Mouse (Mus musculus) neural tube, embryonic 11.5 days (tissue): ENCODE measurements around the gene Rab3a. TPM values are rescaled to one million over a fixed set of nuclear protein-coding genes. Genes with fewer than 3 reads are reported as not detected.

Experiments
- ATAC-seq: fragments of 200-750 bp; cut with Nextera tagmentation; 2 replicates; pipeline ENCODE4 v1.8.0; 2017; ENCODE audit warnings: moderate number of reproducible peaks, mild to moderate bottlenecking, moderate TSS enrichment, moderate library complexity; ENCODE audit not compliant: insufficient read depth, low FRiP score, low TSS enrichment
- DNase-seq: peaks from one replicate; pipeline ENCODE4 v3.0.0-alpha.2; 2015; ENCODE audit warnings: low spot score
- H3K27ac ChIP-seq: fragments of 300-500 bp; sonication (generic); 2 replicates; pipeline ENCODE4 v1.5.1; 2014; ENCODE audit warnings: low read depth, mild to moderate bottlenecking, low read length
- H3K27me3 ChIP-seq: fragments of 300-500 bp; sonication (generic); 2 replicates; pipeline ENCODE4 v1.6.1; 2014; ENCODE audit warnings: mild to moderate bottlenecking, low read length, mixed read lengths; ENCODE audit not compliant: control insufficient read depth, insufficient read depth
- H3K36me3 ChIP-seq: fragments of 300-500 bp; sonication (generic); 2 replicates; pipeline ENCODE4 v1.6.1; 2014; ENCODE audit warnings: mild to moderate bottlenecking, low read length, moderate library complexity, mixed read lengths; ENCODE audit not compliant: control insufficient read depth, insufficient read depth
- H3K4me1 ChIP-seq: fragments of 300-500 bp; sonication (generic); 2 replicates; pipeline ENCODE4 v1.6.1; 2014; ENCODE audit warnings: low read length, mixed read lengths; ENCODE audit not compliant: control insufficient read depth, insufficient read depth
- H3K4me2 ChIP-seq: fragments of 300-500 bp; sonication (generic); 2 replicates; pipeline ENCODE4 v1.6.1; 2014; ENCODE audit warnings: low read depth, mild to moderate bottlenecking, moderate library complexity
- H3K4me3 ChIP-seq: fragments of 300-500 bp; sonication (generic); 2 replicates; pipeline ENCODE4 v1.5.1; 2014; ENCODE audit warnings: low read depth, low read length
- H3K9ac ChIP-seq: fragments of 300-500 bp; sonication (generic); 2 replicates; pipeline ENCODE4 v1.6.1; 2014; ENCODE audit warnings: mild to moderate bottlenecking, low read length
- H3K9me3 ChIP-seq: fragments of 300-500 bp; sonication (generic); 2 replicates; pipeline ENCODE4 v1.6.1; 2016; ENCODE audit warnings: low read length; ENCODE audit not compliant: control insufficient read depth
- WGBS: fragments of 180-500 bp; shearing (Covaris S2); extraction: QIAGEN DNeasy Blood & Tissue Kit; methylation state at CpG from one replicate; pipeline ENCODE4 v1.1.7; 2014; 5-methylcytosine and 5-hydroxymethylcytosine counted together
- polyA plus RNA-seq: library from polyadenylated mRNA; unstranded; fragments of >200 nt; fragmentation: Nextera tagmentation; extraction: Ambion mirVana; gene quantifications from 2 replicates; pipeline ENCODE4 v1.2.1, GENCODE M21; 2014

The Rab3a gene
- polyA plus RNA-seq, 1 experiment from 2014 or later, result 111 TPM

DNA sequence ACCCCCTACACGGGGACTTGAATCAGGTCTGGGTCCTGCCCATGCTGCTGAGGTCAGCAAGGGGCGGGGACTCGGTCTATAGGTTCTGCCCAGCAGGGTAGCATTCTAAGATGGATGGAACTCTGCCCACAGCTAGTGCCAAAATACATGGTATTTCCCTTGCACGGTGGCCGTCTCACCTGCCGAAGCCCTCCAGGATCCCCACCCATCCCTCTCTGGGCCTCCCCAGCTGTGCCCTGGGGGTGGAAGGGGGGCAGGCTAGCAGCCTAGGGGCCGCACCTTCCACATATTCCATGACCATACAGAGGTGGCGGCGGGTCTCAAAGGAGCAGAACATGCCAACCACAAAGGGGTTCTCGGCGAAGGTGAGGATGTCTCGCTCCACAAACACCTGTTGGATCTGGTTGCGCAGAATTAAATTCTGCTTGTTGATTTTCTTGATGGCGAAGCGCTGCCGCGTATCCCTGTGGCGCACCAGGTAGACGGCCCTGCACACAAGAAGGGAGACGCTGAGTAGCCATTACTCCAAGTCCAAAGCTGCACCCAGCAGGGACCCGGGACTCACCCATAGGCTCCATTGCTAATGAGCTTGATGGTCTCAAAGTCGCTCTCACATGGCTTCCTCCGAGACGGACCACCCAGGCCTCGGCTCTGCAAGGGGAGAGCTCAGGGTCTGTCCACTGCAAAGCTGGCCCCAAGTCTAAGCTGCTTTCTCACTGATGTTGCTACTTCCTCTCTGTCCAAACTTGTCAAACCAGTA, 32.0 kb downstream of the Rab3a start:
- Histone ChIP-seq H3K4me3 (no peak overlapping the region), H3K27me3 (no peaks in the 10 kb centered on the region), H3K9ac (no peak overlapping the region), H3K9me3 (no peaks in the 10 kb centered on the region), H3K36me3 (peaks cover 3% of the 10 kb centered on the region), H3K27ac (no peak overlapping the region), H3K4me1 (peaks cover 9% of the 10 kb centered on the region), H3K4me2 (no peak overlapping the region)
- WGBS, result 85% methylated on average over 25 of the region's 25 CpGs
- DNase-seq, result no peak
- ATAC-seq, result no peak

DNA sequence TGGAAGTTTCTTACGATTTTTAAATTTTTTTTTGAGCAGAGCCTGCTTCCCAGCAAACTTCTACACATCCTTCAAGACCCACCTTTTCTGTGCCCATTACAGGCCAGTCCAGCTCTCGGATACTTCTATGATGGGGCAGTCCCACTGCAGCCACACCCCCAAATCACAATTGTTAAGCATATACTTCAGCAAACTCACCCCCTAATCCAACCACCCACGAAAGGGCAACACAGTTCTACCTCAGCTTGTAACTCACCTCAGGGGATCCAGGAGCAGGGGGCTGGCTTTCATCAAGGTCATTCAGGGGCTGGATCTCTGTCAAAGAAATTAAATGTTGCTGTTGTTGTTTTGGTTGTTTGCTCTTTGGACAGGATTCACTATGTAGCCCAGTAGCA, 32.6 kb downstream of the Rab3a start:
- no peak overlapping the region for H3K4me3 ChIP-seq
- no peak for DNase-seq
- no peaks in the 10 kb centered on the region for H3K9me3 ChIP-seq
- no peak overlapping the region; the same call in 1 of the 2 replicates for H3K27ac ChIP-seq
- H3K27me3 ChIP-seq, result no peaks in the 10 kb centered on the region
- ATAC-seq, result no peak
- no peak overlapping the region for H3K9ac ChIP-seq
- H3K4me1 ChIP-seq, result peaks cover 13% of the 10 kb centered on the region
- WGBS, result 93% methylated on average over 3 of the region's 3 CpGs
- peaks cover 3% of the 10 kb centered on the region; the same call in 1 of the 2 replicates for H3K36me3 ChIP-seq
- no peak overlapping the region for H3K4me2 ChIP-seq

- Histone ChIP-seq H3K9ac (peak overlapping the region; percentile 10; the same call in 1 of the 2 replicates), H3K4me3 (no peak overlapping the region), H3K4me1 (peaks cover 19% of the 10 kb centered on the region), H3K27ac (no peak overlapping the region), H3K27me3 (no peaks in the 10 kb centered on the region), H3K36me3 (peaks cover 3% of the 10 kb centered on the region; the same call in 1 of the 2 replicates), H3K9me3 (no peaks in the 10 kb centered on the region), H3K4me2 (peak overlapping the region; percentile 14; the same call in 1 of the 2 replicates)
- 14% methylated on average over 30 of the region's 30 CpGs for WGBS
- peak; percentile 70 for DNase-seq
- ATAC-seq, result no peak
Observed at GRCm38 (mm10) chr8:70787941-70788667, 33.6 kb downstream of the Rab3a start.

- H3K4me3 ChIP-seq, result no peak overlapping the region
- 79% methylated on average over 10 of the region's 10 CpGs for WGBS
- no peaks in the 10 kb centered on the region for H3K36me3 ChIP-seq
- peaks cover 24% of the 10 kb centered on the region for H3K4me1 ChIP-seq
- H3K27ac ChIP-seq, result no peak overlapping the region
- DNase-seq, result no peak
- no peak overlapping the region for H3K9ac ChIP-seq
- ATAC-seq, result no peak
- H3K9me3 ChIP-seq, result no peaks in the 10 kb centered on the region
- H3K4me2 ChIP-seq, result no peak overlapping the region
- no peaks in the 10 kb centered on the region for H3K27me3 ChIP-seq
Observed at GRCm38 (mm10) chr8:70789046-70789445, 34.6 kb downstream of the Rab3a start.

GRCm38 (mm10) chr8:70790846-70791245, 36.4 kb downstream of the Rab3a start:
- ATAC-seq (no peak), DNase-seq (no peak)
- peaks cover 24% of the 10 kb centered on the region for H3K4me1 ChIP-seq
- H3K27me3 ChIP-seq, result 0 out of 2 replicates have a peak, but pooled peaks cover 5% of the 10 kb centered on the region
- peak overlapping the region; percentile 61; the same call in 1 of the 2 replicates for H3K4me2 ChIP-seq
- H3K27ac ChIP-seq, result no peak overlapping the region
- H3K9ac ChIP-seq, result peak overlapping the region; percentile 26
- no peaks in the 10 kb centered on the region for H3K36me3 ChIP-seq
- 68% methylated on average over 8 of the region's 8 CpGs for WGBS
- no peak overlapping the region for H3K4me3 ChIP-seq
- H3K9me3 ChIP-seq, result no peaks in the 10 kb centered on the region

GRCm38 (mm10) chr8:70791294-70791701, 36.8 kb downstream of the Rab3a start:
- Histone ChIP-seq H3K36me3 (no peaks in the 10 kb centered on the region), H3K9me3 (no peaks in the 10 kb centered on the region), H3K4me1 (peaks cover 27% of the 10 kb centered on the region), H3K9ac (no peak overlapping the region), H3K27ac (no peak overlapping the region), H3K27me3 (peaks cover 5% of the 10 kb centered on the region; the same call in 1 of the 2 replicates), H3K4me2 (peak overlapping the region; percentile 61), H3K4me3 (peak overlapping the region; percentile 45)
- no peak for ATAC-seq
- no peak for DNase-seq
- WGBS, result 80% methylated on average over 7 of the region's 7 CpGs

DNA sequence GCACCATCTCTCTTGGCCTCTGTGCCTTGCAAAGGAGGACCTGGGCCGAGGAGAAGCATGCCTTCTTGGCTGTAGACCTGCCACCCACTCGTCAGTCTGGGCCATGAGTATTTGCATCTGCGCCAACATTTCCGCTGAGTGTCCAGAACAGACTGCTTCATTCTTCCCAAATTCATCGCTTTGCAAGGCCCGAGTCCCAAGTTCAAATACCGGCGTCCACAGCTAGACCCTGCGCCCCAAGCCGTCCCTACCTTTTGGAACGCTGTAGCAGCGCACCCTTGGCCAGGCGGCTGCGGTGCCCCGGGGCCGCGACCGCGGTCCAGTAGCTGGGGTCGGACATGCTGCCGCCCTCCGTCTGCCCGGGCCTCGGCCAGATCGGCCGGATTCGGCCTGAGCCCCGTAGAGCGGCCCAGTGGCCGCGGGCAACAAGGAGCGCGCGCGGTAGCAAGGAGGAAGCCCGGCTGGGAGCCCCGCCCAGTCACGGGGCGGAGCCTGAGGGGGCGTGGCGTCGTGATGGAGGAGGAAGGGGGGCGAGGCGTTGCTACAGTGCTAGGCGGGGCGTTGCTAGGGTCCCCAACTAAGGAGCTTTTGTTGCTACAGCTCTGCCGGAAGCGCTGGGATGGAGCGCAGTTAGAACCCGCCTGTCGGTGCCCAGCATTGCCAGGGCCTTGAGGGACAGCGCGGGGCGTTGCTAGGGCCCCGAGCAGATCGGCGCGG, 37.7 kb downstream of the Rab3a start:
- H3K36me3 ChIP-seq, result no peaks in the 10 kb centered on the region
- peaks cover 31% of the 10 kb centered on the region for H3K4me1 ChIP-seq
- peaks cover 7% of the 10 kb centered on the region; the same call in 1 of the 2 replicates for H3K27me3 ChIP-seq
- H3K4me2 ChIP-seq, result peak overlapping the region; percentile 61
- H3K9me3 ChIP-seq, result no peaks in the 10 kb centered on the region
- peak overlapping the region; percentile 77 for H3K9ac ChIP-seq
- peak; percentile 81 for ATAC-seq
- H3K4me3 ChIP-seq, result peak overlapping the region; percentile 45
- 7% methylated on average over 58 of the region's 58 CpGs for WGBS
- H3K27ac ChIP-seq, result peak overlapping the region; percentile 68
- DNase-seq, result peak; percentile 99

DNA sequence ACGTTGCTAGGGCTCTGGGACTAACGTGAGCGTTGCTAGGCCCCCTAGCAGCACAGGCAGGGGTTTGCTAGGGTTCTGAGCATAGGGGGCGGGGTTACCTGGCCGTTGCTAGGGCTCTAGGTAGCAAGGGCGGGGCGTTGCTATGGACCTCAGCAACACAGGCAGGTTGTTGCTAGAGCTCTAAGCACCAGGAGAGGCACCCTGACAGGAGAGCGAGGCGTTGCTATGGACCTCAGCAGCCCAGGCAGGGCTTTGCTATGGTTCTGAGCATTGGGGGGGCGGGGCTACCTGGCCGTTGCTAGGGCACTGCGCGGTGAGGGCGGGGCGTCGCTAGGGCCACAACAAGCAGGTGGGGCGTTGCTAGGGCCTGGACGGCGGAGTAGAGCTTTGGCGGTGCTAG, 38.2 kb downstream of the Rab3a start:
- H3K4me1 ChIP-seq, result peaks cover 32% of the 10 kb centered on the region
- WGBS, result under 1% methylated on average over 20 of the region's 20 CpGs
- no peak for DNase-seq

More for the DNA sequence above, 38.2 kb downstream of the Rab3a start:
- Histone ChIP-seq H3K4me2 (peak overlapping the region; percentile 61), H3K9me3 (no peaks in the 10 kb centered on the region), H3K36me3 (no peaks in the 10 kb centered on the region), H3K9ac (peak overlapping the region; percentile 77; the same call in 1 of the 2 replicates), H3K4me3 (peak overlapping the region; percentile 45), H3K27ac (peak overlapping the region; percentile 68), H3K27me3 (peaks cover 8% of the 10 kb centered on the region)
- peak; percentile 28 for ATAC-seq
